Mouse (Mus musculus): ENCODE data around the gene Prkci.

- TF ChIP-seq ZNF384 (IDR thresholded peaks at IDR 0.05; ENCODE audit: low read depth, low read length) (no peak), MAFK (IDR thresholded peaks at IDR 0.05; ENCODE audit: insufficient read depth, low read depth, low read length) (no peak), HCFC1 (IDR thresholded peaks at IDR 0.05; ENCODE audit: borderline replicate concordance, insufficient read depth, low read length) (no peak; the same call in 1 of the 2 replicates)
Measured at GRCm38 (mm10) chr3:30975102-30975754, 20.3 kb upstream of the Prkci start.

Data from ES-E14 (cell line).